Mouse (Mus musculus) lung, embryonic 15.5 days (tissue): ENCODE results near the gene Armc10. TPM values are rescaled to one million over a fixed set of nuclear protein-coding genes. Genes with fewer than 3 reads are reported as not detected.

ENCODE experiments used
- ATAC-seq: fragments of 200-750 bp; cut with Nextera tagmentation; 2 replicates; pipeline ENCODE4 v1.8.0; 2017; ENCODE audit warnings: moderate number of reproducible peaks, borderline replicate concordance; ENCODE audit not compliant: low FRiP score, low TSS enrichment; ENCODE audit errors: extremely low read depth
- H3K27ac ChIP-seq: fragments of 300-500 bp; sonication (generic); 2 replicates; pipeline ENCODE4 v1.5.1; 2015; ENCODE audit warnings: moderate library complexity, mild to moderate bottlenecking, inconsistent platforms
- H3K27me3 ChIP-seq: fragments of 300-500 bp; sonication (generic); 2 replicates; pipeline ENCODE4 v1.6.1; 2015; ENCODE audit warnings: inconsistent platforms
- H3K36me3 ChIP-seq: fragments of 300-500 bp; sonication (generic); 2 replicates; pipeline ENCODE4 v1.6.1; 2015; ENCODE audit warnings: inconsistent platforms
- H3K4me1 ChIP-seq: fragments of 300-500 bp; sonication (generic); 2 replicates; pipeline ENCODE4 v1.6.1; 2015; ENCODE audit warnings: inconsistent platforms
- H3K4me2 ChIP-seq: fragments of 300-500 bp; sonication (generic); 2 replicates; pipeline ENCODE4 v1.6.1; 2015; ENCODE audit warnings: inconsistent platforms, mild to moderate bottlenecking, moderate library complexity
- H3K4me3 ChIP-seq: fragments of 300-500 bp; sonication (generic); 2 replicates; pipeline ENCODE4 v1.5.1; 2015; ENCODE audit warnings: mild to moderate bottlenecking, inconsistent platforms
- H3K9ac ChIP-seq: fragments of 300-500 bp; sonication (generic); 2 replicates; pipeline ENCODE4 v1.6.1; 2015; ENCODE audit warnings: inconsistent platforms
- H3K9me3 ChIP-seq: fragments of 300-500 bp; sonication (generic); 2 replicates; pipeline ENCODE4 v1.6.1; 2016; ENCODE audit warnings: inconsistent platforms
- WGBS: fragments of 180-500 bp; shearing (Covaris S2); methylation state at CpG from one replicate; pipeline ENCODE4 v1.1.7; 2015; 5-methylcytosine and 5-hydroxymethylcytosine counted together
- polyA plus RNA-seq: library from polyadenylated mRNA; unstranded; fragments of >200 nt; fragmentation: Nextera tagmentation; extraction: Ambion mirVana; gene quantifications from 2 replicates; pipeline ENCODE4 v1.2.1, GENCODE M21; 2015

Gene Armc10
- polyA plus RNA-seq, 1 experiment from 2014 or later, result 42.8 TPM

DNA sequence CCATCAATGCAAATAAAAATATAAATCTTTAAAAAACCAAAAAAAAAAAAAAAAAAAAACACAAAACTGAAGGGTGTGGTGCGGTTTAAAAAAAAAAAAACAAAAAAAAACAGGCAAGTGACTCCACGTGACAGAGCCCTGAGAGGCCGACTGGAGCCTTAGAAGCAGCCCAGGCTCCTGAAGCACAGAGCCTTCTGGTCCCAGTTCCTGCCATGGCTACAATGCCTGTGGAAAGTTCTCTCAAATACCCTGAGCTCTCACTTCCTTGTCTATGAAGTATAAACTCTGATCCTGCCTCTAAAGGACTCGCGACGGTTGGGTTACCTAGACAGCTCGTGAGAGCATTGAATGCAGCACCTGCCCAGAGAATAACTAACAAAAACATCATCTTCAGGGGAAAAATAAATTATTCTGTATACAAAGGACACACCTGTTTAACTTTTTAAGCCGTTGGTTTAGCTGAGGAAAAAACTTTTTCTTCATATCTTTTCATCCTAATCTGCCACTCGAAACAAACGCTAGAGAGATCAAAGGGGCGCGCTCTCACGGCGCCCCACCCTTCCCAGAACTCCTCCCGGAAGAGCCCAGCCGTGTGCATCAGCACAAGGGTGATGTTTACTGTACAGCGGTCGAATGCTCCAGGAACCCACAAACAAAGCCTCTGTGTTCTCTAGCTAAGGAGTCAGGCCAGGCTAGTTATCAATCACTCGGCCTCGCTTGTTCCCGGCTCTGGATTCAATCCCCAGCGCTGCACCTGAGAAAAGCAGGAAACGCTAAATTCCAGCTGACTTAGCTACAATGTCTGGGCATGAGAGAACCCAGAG, 27.4 kb downstream of the Armc10 start:
- Histone ChIP-seq H3K4me1 (peaks cover 5% of the 10 kb centered on the region; the same call in 1 of the 2 replicates), H3K9me3 (no peaks in the 10 kb centered on the region), H3K4me2 (peak overlapping the region; percentile 51), H3K27ac (no peak overlapping the region), H3K27me3 (no peaks in the 10 kb centered on the region), H3K36me3 (peaks cover 5% of the 10 kb centered on the region; the same call in 1 of the 2 replicates), H3K9ac (no peak overlapping the region), H3K4me3 (peak overlapping the region; percentile 24)
- ATAC-seq, result peak; percentile 27; the same call in 1 of the 2 replicates
- 30% methylated on average over 23 of the region's 23 CpGs for WGBS

- H3K4me3 ChIP-seq, result no peak overlapping the region
- no peak overlapping the region for H3K27ac ChIP-seq
- H3K4me2 ChIP-seq, result peak overlapping the region; percentile 51
- H3K9me3 ChIP-seq, result no peaks in the 10 kb centered on the region
- 82% methylated on average over 9 of the region's 9 CpGs for WGBS
- H3K27me3 ChIP-seq, result no peaks in the 10 kb centered on the region
- peaks cover 5% of the 10 kb centered on the region; the same call in 1 of the 2 replicates for H3K4me1 ChIP-seq
- no peak for ATAC-seq
- peaks cover 5% of the 10 kb centered on the region; the same call in 1 of the 2 replicates for H3K36me3 ChIP-seq
- H3K9ac ChIP-seq, result no peak overlapping the region
Observed at GRCm38 (mm10) chr5:21673742-21674141, 28.1 kb downstream of the Armc10 start.

GRCm38 (mm10) chr5:21675019-21675418, 29.4 kb downstream of the Armc10 start:
- Histone ChIP-seq H3K9ac (no peak overlapping the region), H3K9me3 (no peaks in the 10 kb centered on the region), H3K27ac (no peak overlapping the region), H3K27me3 (no peaks in the 10 kb centered on the region), H3K4me2 (no peak overlapping the region), H3K36me3 (peaks cover 5% of the 10 kb centered on the region; the same call in 1 of the 2 replicates), H3K4me1 (peaks cover 5% of the 10 kb centered on the region; the same call in 1 of the 2 replicates), H3K4me3 (no peak overlapping the region)
- 85% methylated on average over 12 of the region's 12 CpGs for WGBS
- no peak for ATAC-seq

- Histone ChIP-seq H3K4me3 (no peak overlapping the region), H3K9me3 (no peaks in the 10 kb centered on the region), H3K27me3 (no peaks in the 10 kb centered on the region), H3K27ac (no peak overlapping the region), H3K4me2 (no peak overlapping the region), H3K36me3 (peaks cover 5% of the 10 kb centered on the region; the same call in 1 of the 2 replicates), H3K9ac (no peak overlapping the region), H3K4me1 (peaks cover 5% of the 10 kb centered on the region; the same call in 1 of the 2 replicates)
- 89% methylated on average over 23 of the region's 23 CpGs for WGBS
- ATAC-seq, result no peak
Observed at GRCm38 (mm10) chr5:21675494-21675893, 29.9 kb downstream of the Armc10 start.

DNA sequence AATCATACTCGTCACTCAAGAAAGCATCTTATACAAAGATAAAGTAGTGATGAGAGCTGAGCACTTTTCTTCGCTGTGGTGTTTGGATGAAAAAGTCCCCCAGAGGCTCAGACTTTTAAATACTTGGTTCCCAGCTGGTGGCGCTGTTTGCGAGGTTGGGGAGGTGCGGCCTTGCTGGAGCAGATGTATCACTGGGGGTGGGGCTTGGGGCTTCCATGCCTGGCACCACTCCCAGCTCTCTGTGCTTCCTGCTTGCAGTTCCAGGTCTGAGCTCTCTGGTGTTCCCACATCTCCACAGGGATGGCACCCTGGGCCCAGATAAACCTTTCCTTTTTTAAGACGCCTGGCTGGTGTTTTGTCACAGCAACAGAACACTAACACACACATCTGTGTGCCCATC, 32.3 kb downstream of the Armc10 start:
- Histone ChIP-seq H3K36me3 (peaks cover 5% of the 10 kb centered on the region; the same call in 1 of the 2 replicates), H3K27me3 (no peaks in the 10 kb centered on the region), H3K4me1 (peaks cover 5% of the 10 kb centered on the region; the same call in 1 of the 2 replicates), H3K9me3 (no peaks in the 10 kb centered on the region), H3K4me2 (no peak overlapping the region), H3K4me3 (no peak overlapping the region), H3K27ac (no peak overlapping the region), H3K9ac (no peak overlapping the region)
- ATAC-seq, result no peak
- 90% methylated on average over 6 of the region's 6 CpGs for WGBS

DNA sequence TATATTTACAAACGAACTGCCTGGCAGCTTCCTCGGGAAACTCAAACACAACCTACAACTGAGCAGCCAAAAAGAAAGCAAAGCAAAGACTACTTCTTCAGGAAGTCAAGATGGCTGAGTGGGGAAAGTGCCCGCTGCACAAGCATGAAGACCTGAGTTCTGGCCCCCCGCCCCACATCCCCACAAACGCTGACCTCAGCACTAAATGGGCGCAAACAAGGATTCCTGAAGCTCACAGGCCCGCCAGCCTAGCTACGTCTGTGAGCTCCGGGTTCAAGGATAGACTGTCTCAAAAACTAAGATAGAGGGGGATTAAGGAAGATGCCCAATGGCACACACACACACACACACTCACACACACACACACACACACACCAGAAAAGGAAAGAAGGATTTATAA, 32.8 kb downstream of the Armc10 start:
- no peak overlapping the region for H3K9ac ChIP-seq
- no peaks in the 10 kb centered on the region for H3K9me3 ChIP-seq
- H3K4me2 ChIP-seq, result no peak overlapping the region
- no peak for ATAC-seq
- peaks cover 5% of the 10 kb centered on the region; the same call in 1 of the 2 replicates for H3K36me3 ChIP-seq
- H3K4me1 ChIP-seq, result peaks cover 1% of the 10 kb centered on the region; the same call in 1 of the 2 replicates
- H3K27ac ChIP-seq, result no peak overlapping the region
- H3K27me3 ChIP-seq, result no peaks in the 10 kb centered on the region
- no peak overlapping the region for H3K4me3 ChIP-seq
- 85% methylated on average over 9 of the region's 9 CpGs for WGBS

DNA sequence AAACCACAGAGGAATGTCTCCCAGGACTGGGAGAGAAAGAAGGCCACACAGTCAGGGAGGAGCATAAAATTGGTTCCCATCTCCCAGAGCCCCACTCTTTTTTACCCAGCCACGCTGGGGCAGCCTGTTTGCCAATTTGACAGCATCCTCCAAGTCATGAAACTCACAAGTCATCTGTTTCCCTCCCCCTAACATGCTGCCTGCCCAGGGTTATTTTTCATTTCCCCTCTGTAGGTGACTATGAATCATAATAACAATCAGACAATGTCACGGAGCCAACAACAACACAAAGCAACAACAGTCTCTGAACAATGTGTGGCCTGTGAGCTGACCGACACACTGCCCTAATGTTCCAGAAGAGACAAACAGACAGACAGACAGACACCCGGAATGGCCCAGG, 34.4 kb downstream of the Armc10 start:
- H3K4me1 ChIP-seq, result no peaks in the 10 kb centered on the region
- no peak overlapping the region for H3K27ac ChIP-seq
- WGBS, result 67% methylated on average over 4 of the region's 4 CpGs
- H3K9ac ChIP-seq, result no peak overlapping the region
- ATAC-seq, result no peak
- peaks cover 5% of the 10 kb centered on the region; the same call in 1 of the 2 replicates for H3K36me3 ChIP-seq
- no peaks in the 10 kb centered on the region for H3K9me3 ChIP-seq
- no peak overlapping the region for H3K4me3 ChIP-seq
- no peaks in the 10 kb centered on the region for H3K27me3 ChIP-seq
- no peak overlapping the region for H3K4me2 ChIP-seq

GRCm38 (mm10) chr5:21680940-21681339, 35.3 kb downstream of the Armc10 start:
- H3K4me2 ChIP-seq, result no peak overlapping the region
- ATAC-seq, result no peak
- H3K36me3 ChIP-seq, result no peaks in the 10 kb centered on the region; the same call in 1 of the 2 replicates
- H3K4me1 ChIP-seq, result no peaks in the 10 kb centered on the region
- H3K27me3 ChIP-seq, result no peaks in the 10 kb centered on the region
- H3K27ac ChIP-seq, result no peak overlapping the region
- H3K9me3 ChIP-seq, result no peaks in the 10 kb centered on the region
- 73% methylated on average over 5 of the region's 5 CpGs for WGBS
- no peak overlapping the region for H3K9ac ChIP-seq
- no peak overlapping the region for H3K4me3 ChIP-seq

GRCm38 (mm10) chr5:21683811-21684210, 38.2 kb downstream of the Armc10 start:
- Histone ChIP-seq H3K4me2 (no peak overlapping the region), H3K4me3 (no peak overlapping the region), H3K9me3 (no peaks in the 10 kb centered on the region), H3K27ac (no peak overlapping the region), H3K9ac (no peak overlapping the region), H3K27me3 (no peaks in the 10 kb centered on the region), H3K4me1 (no peaks in the 10 kb centered on the region), H3K36me3 (no peaks in the 10 kb centered on the region)
- ATAC-seq, result no peak
- WGBS, result 93% methylated on average over 9 of the region's 9 CpGs

GRCm38 (mm10) chr5:21685001-21685400, 39.4 kb downstream of the Armc10 start:
- H3K9ac ChIP-seq, result no peak overlapping the region
- H3K27ac ChIP-seq, result no peak overlapping the region
- H3K4me2 ChIP-seq, result no peak overlapping the region
- ATAC-seq, result no peak
- no peaks in the 10 kb centered on the region for H3K9me3 ChIP-seq
- H3K36me3 ChIP-seq, result no peaks in the 10 kb centered on the region
- no peak overlapping the region for H3K4me3 ChIP-seq
- H3K27me3 ChIP-seq, result no peaks in the 10 kb centered on the region
- H3K4me1 ChIP-seq, result no peaks in the 10 kb centered on the region
- 67% methylated on average over 10 of the region's 10 CpGs for WGBS

GRCm38 (mm10) chr5:21687042-21687441, 41.4 kb downstream of the Armc10 start:
- H3K27me3 ChIP-seq, result no peaks in the 10 kb centered on the region
- no peak overlapping the region for H3K4me3 ChIP-seq
- no peak for ATAC-seq
- no peaks in the 10 kb centered on the region for H3K36me3 ChIP-seq
- H3K27ac ChIP-seq, result no peak overlapping the region
- H3K4me1 ChIP-seq, result no peaks in the 10 kb centered on the region
- H3K9ac ChIP-seq, result no peak overlapping the region
- no peaks in the 10 kb centered on the region for H3K9me3 ChIP-seq
- H3K4me2 ChIP-seq, result no peak overlapping the region
- WGBS, result 55% methylated on average over 4 of the region's 4 CpGs

GRCm38 (mm10) chr5:21692230-21692629, 46.6 kb downstream of the Armc10 start:
- H3K4me3 ChIP-seq, result no peak overlapping the region
- H3K27ac ChIP-seq, result no peak overlapping the region
- 0 out of 2 replicates have a peak, but pooled peaks cover 13% of the 10 kb centered on the region for H3K4me1 ChIP-seq
- no peaks in the 10 kb centered on the region for H3K36me3 ChIP-seq
- no peak overlapping the region for H3K4me2 ChIP-seq
- no peaks in the 10 kb centered on the region for H3K9me3 ChIP-seq
- WGBS, result 85% methylated on average over 5 of the region's 5 CpGs
- ATAC-seq, result no peak
- H3K27me3 ChIP-seq, result no peaks in the 10 kb centered on the region
- H3K9ac ChIP-seq, result no peak overlapping the region
